Mouse (Mus musculus): ENCODE data around the gene Slc22a22. TPM values are rescaled to one million over a fixed set of nuclear protein-coding genes. Genes with fewer than 3 reads are reported as not detected.
A peak's percentile ranks its signal among the peaks of the same experiment; 100 is the strongest.

The Slc22a22 gene
- polyA plus RNA-seq, 1 experiment, result not detected

- Histone ChIP-seq H3ac (ENCODE audit: control insufficient read depth, insufficient read length) (no peak overlapping the region), H3K4me3 (no peak overlapping the region), H3K27me3 (ENCODE audit: control insufficient read depth, insufficient read depth, insufficient read length) (no peaks in the 10 kb centered on the region), H3K4me2 (ENCODE audit: low read depth) (no peak overlapping the region), H3K36me3 (ENCODE audit: control insufficient read depth, insufficient read depth) (no peaks in the 10 kb centered on the region), H3K79me2 (ENCODE audit: control insufficient read depth, insufficient read depth) (no peaks in the 10 kb centered on the region)
- TF ChIP-seq E2F4 (IDR thresholded peaks at IDR 0.05; ENCODE audit: insufficient read depth), result no peak
- no peak for TF ChIP-seq TCF12 (IDR thresholded peaks at IDR 0.05; ENCODE audit: insufficient read depth, poor library complexity, severe bottlenecking)
- no peak for TF ChIP-seq MAX (IDR thresholded peaks at IDR 0.05; ENCODE audit: low read depth)
- TF ChIP-seq REST (IDR thresholded peaks at IDR 0.05; ENCODE audit: insufficient read depth, insufficient read length), result no peak
- TF ChIP-seq POLR2A (IDR thresholded peaks at IDR 0.05; ENCODE audit: insufficient read length, low read depth), result no peak
- TF ChIP-seq MYOD1 (IDR thresholded peaks at IDR 0.05; ENCODE audit: control insufficient read depth in 1 of 3, insufficient read length in 2 of 3, low read depth in 2 of 3), result no peak
- no peak for TF ChIP-seq USF1 (IDR thresholded peaks at IDR 0.05; ENCODE audit: low read depth)
- no peak for TF ChIP-seq CEBPB (IDR thresholded peaks at IDR 0.05; ENCODE audit: insufficient read depth, poor library complexity, severe bottlenecking)
- TF ChIP-seq SRF (IDR thresholded peaks at IDR 0.05; ENCODE audit: control insufficient read depth, insufficient read length, low read depth), result no peak
- no peak for TF ChIP-seq TCF3 (IDR thresholded peaks at IDR 0.05; ENCODE audit: insufficient read length, low read depth)
- no peak for TF ChIP-seq POLR2AphosphoS2 (IDR thresholded peaks at IDR 0.05; ENCODE audit: insufficient read length, low read depth)
- no peak for TF ChIP-seq MYOG (IDR thresholded peaks at IDR 0.05; ENCODE audit: control insufficient read depth in 1 of 3, insufficient read depth in 1 of 3, insufficient read length in 2 of 3, low read depth in 2 of 3)
Measured at GRCm38 (mm10) chr15:57394053-57394452, 83.4 kb downstream of the Slc22a22 start.

GRCm38 (mm10) chr15:57380381-57380780, 97.0 kb downstream of the Slc22a22 start:
- no peak overlapping the region for H3ac ChIP-seq (ENCODE audit: control insufficient read depth, insufficient read length)
- H3K36me3 ChIP-seq (ENCODE audit: control insufficient read depth, insufficient read depth), result no peaks in the 10 kb centered on the region
- no peak overlapping the region for H3K4me3 ChIP-seq
- H3K79me2 ChIP-seq (ENCODE audit: control insufficient read depth, insufficient read depth), result no peaks in the 10 kb centered on the region
- no peaks in the 10 kb centered on the region for H3K27me3 ChIP-seq (ENCODE audit: control insufficient read depth, insufficient read depth, insufficient read length)
- no peak overlapping the region for H3K4me2 ChIP-seq (ENCODE audit: low read depth)
- TF ChIP-seq USF1 (IDR thresholded peaks at IDR 0.05; ENCODE audit: low read depth), result no peak
- TF ChIP-seq TCF12 (IDR thresholded peaks at IDR 0.05; ENCODE audit: insufficient read depth, poor library complexity, severe bottlenecking), result no peak
- TF ChIP-seq SRF (IDR thresholded peaks at IDR 0.05; ENCODE audit: control insufficient read depth, insufficient read length, low read depth), result no peak

GRCm38 (mm10) chr15:57366446-57366845, 111.0 kb downstream of the Slc22a22 start:
- no peaks in the 10 kb centered on the region for H3K27me3 ChIP-seq (ENCODE audit: control insufficient read depth, insufficient read depth, insufficient read length)
- no peaks in the 10 kb centered on the region for H3K79me2 ChIP-seq (ENCODE audit: control insufficient read depth, insufficient read depth)
- no peak overlapping the region for H3K4me3 ChIP-seq
- TF ChIP-seq REST (IDR thresholded peaks at IDR 0.05; ENCODE audit: insufficient read depth, insufficient read length) (no peak), E2F4 (IDR thresholded peaks at IDR 0.05; ENCODE audit: insufficient read depth) (no peak), TCF12 (IDR thresholded peaks at IDR 0.05; ENCODE audit: insufficient read depth, poor library complexity, severe bottlenecking) (no peak), MAX (IDR thresholded peaks at IDR 0.05; ENCODE audit: low read depth) (no peak), TCF3 (IDR thresholded peaks at IDR 0.05; ENCODE audit: insufficient read length, low read depth) (no peak), POLR2A (IDR thresholded peaks at IDR 0.05; ENCODE audit: insufficient read length, low read depth) (no peak), USF1 (IDR thresholded peaks at IDR 0.05; ENCODE audit: low read depth) (no peak), CEBPB (IDR thresholded peaks at IDR 0.05; ENCODE audit: insufficient read depth, poor library complexity, severe bottlenecking) (no peak), MYOD1 (IDR thresholded peaks at IDR 0.05; ENCODE audit: control insufficient read depth in 1 of 3, insufficient read length in 2 of 3, low read depth in 2 of 3) (no peak), POLR2AphosphoS2 (IDR thresholded peaks at IDR 0.05; ENCODE audit: insufficient read length, low read depth) (no peak), MYOG (IDR thresholded peaks at IDR 0.05; ENCODE audit: control insufficient read depth in 1 of 3, insufficient read depth in 1 of 3, insufficient read length in 2 of 3, low read depth in 2 of 3) (no peak), SRF (IDR thresholded peaks at IDR 0.05; ENCODE audit: control insufficient read depth, insufficient read length, low read depth) (no peak)
- H3K4me2 ChIP-seq (ENCODE audit: low read depth), result no peak overlapping the region
- no peaks in the 10 kb centered on the region for H3K36me3 ChIP-seq (ENCODE audit: control insufficient read depth, insufficient read depth)
- no peak overlapping the region for H3ac ChIP-seq (ENCODE audit: control insufficient read depth, insufficient read length)

GRCm38 (mm10) chr15:57355278-57355677, 122.1 kb downstream of the Slc22a22 start:
- Histone ChIP-seq H3K36me3 (ENCODE audit: control insufficient read depth, insufficient read depth) (no peaks in the 10 kb centered on the region), H3K4me3 (no peak overlapping the region), H3K27me3 (ENCODE audit: control insufficient read depth, insufficient read depth, insufficient read length) (no peaks in the 10 kb centered on the region), H3K4me2 (ENCODE audit: low read depth) (peak overlapping the region; percentile 25), H3ac (ENCODE audit: control insufficient read depth, insufficient read length) (no peak overlapping the region), H3K79me2 (ENCODE audit: control insufficient read depth, insufficient read depth) (no peaks in the 10 kb centered on the region)
- TF ChIP-seq POLR2A (IDR thresholded peaks at IDR 0.05; ENCODE audit: insufficient read length, low read depth) (no peak), REST (IDR thresholded peaks at IDR 0.05; ENCODE audit: insufficient read depth, insufficient read length) (no peak), POLR2AphosphoS2 (IDR thresholded peaks at IDR 0.05; ENCODE audit: insufficient read length, low read depth) (no peak), TCF3 (IDR thresholded peaks at IDR 0.05; ENCODE audit: insufficient read length, low read depth) (no peak), E2F4 (IDR thresholded peaks at IDR 0.05; ENCODE audit: insufficient read depth) (no peak), MYOD1 (IDR thresholded peaks at IDR 0.05; ENCODE audit: control insufficient read depth in 1 of 3, insufficient read length in 2 of 3, low read depth in 2 of 3) (no peak), MYOG (IDR thresholded peaks at IDR 0.05; ENCODE audit: control insufficient read depth in 1 of 3, insufficient read depth in 1 of 3, insufficient read length in 2 of 3, low read depth in 2 of 3) (no peak), TCF12 (IDR thresholded peaks at IDR 0.05; ENCODE audit: insufficient read depth, poor library complexity, severe bottlenecking) (no peak), CEBPB (IDR thresholded peaks at IDR 0.05; ENCODE audit: insufficient read depth, poor library complexity, severe bottlenecking) (no peak), MAX (IDR thresholded peaks at IDR 0.05; ENCODE audit: low read depth) (no peak), SRF (IDR thresholded peaks at IDR 0.05; ENCODE audit: control insufficient read depth, insufficient read length, low read depth) (no peak), USF1 (IDR thresholded peaks at IDR 0.05; ENCODE audit: low read depth) (no peak)

GRCm38 (mm10) chr15:57340499-57340898, 136.9 kb downstream of the Slc22a22 start:
- TF ChIP-seq SRF (IDR thresholded peaks at IDR 0.05; ENCODE audit: control insufficient read depth, insufficient read length, low read depth), result no peak
- no peak for TF ChIP-seq TCF12 (IDR thresholded peaks at IDR 0.05; ENCODE audit: insufficient read depth, poor library complexity, severe bottlenecking)
- no peak for TF ChIP-seq CEBPB (IDR thresholded peaks at IDR 0.05; ENCODE audit: insufficient read depth, poor library complexity, severe bottlenecking)
- no peak for TF ChIP-seq POLR2A (IDR thresholded peaks at IDR 0.05; ENCODE audit: insufficient read length, low read depth)
- no peak for TF ChIP-seq REST (IDR thresholded peaks at IDR 0.05; ENCODE audit: insufficient read depth, insufficient read length)
- Histone ChIP-seq H3K36me3 (ENCODE audit: control insufficient read depth, insufficient read depth) (no peaks in the 10 kb centered on the region), H3K4me2 (ENCODE audit: low read depth) (no peak overlapping the region)

More at GRCm38 (mm10) chr15:57340499-57340898, 136.9 kb downstream of the Slc22a22 start:
- Histone ChIP-seq H3K79me2 (ENCODE audit: control insufficient read depth, insufficient read depth) (no peaks in the 10 kb centered on the region), H3K27me3 (ENCODE audit: control insufficient read depth, insufficient read depth, insufficient read length) (no peaks in the 10 kb centered on the region), H3ac (ENCODE audit: control insufficient read depth, insufficient read length) (no peak overlapping the region), H3K4me3 (no peak overlapping the region)
